Mouse (Mus musculus): ENCODE measurements around the gene Nagk. TPM values are rescaled to one million over a fixed set of nuclear protein-coding genes. Genes with fewer than 3 reads are reported as not detected.

The Nagk gene
- polyA plus RNA-seq, 1 experiment from 2014 or later, result 59.9 TPM

DNA sequence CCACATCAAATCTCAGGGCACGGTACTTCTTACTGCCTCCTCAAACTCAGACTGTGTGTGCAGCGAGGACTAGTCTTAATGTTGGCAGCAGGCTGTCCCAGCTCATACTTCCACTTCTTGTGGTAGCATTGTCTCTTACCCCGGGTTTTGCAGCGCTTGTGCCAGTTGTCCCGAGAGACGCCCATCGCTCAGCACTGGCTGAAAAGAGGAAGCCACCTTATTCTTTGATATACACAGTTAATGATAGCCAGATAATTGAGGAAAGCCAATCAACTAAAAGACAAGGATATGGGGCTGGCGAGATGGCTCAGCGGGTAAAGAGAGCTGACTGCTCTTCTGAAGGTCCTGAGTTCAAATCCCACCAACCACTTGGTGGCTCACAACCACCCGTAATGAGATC, 50.1 kb downstream of the Nagk start:
- Histone ChIP-seq H3K9ac (ENCODE audit: low read length) (no peak overlapping the region), H3K36me3 (ENCODE audit: control insufficient read depth, insufficient read depth, low read length) (no peaks in the 10 kb centered on the region), H3K27me3 (replicated peaks; ENCODE audit: control insufficient read depth, insufficient read depth, low read length) (no peaks in the 10 kb centered on the region), H3K4me1 (replicated peaks; ENCODE audit: control insufficient read depth, insufficient read depth, low read length) (no peaks in the 10 kb centered on the region), H3K27ac (ENCODE audit: low read depth) (no peak overlapping the region), H3K4me3 (ENCODE audit: low read depth, low read length) (no peak overlapping the region), H3K4me2 (ENCODE audit: low read length) (no peak overlapping the region), H3K9me3 (ENCODE audit: control insufficient read depth, low read length) (no peaks in the 10 kb centered on the region)
- 91% methylated on average over 10 of the region's 10 CpGs for WGBS
- ATAC-seq (replicated peaks; ENCODE audit: low FRiP score, low TSS enrichment, low read depth) (no peak), DNase-seq (ENCODE audit: low spot score) (no peak)

DNA sequence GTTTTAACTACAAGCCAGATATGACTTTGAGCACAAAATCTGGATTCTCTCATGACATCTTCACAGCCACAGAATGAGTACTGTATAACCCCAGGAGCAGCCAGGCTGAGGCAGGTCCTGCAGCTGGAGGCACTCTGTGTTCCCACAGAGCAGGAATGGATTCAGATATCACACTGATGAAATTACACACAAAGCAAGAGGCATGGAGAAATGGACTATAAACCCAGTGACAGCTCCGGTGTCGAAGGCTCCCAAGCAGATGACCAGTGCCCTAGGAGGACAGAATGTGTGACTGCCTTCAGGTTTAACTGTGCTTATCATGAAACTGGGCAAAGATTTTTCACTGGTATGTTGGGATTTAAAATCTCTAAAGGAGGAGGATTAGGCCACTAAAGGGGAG, 51.4 kb downstream of the Nagk start:
- Histone ChIP-seq H3K36me3 (ENCODE audit: control insufficient read depth, insufficient read depth, low read length) (no peaks in the 10 kb centered on the region), H3K27me3 (replicated peaks; ENCODE audit: control insufficient read depth, insufficient read depth, low read length) (no peaks in the 10 kb centered on the region), H3K9ac (ENCODE audit: low read length) (no peak overlapping the region), H3K27ac (ENCODE audit: low read depth) (no peak overlapping the region), H3K4me3 (ENCODE audit: low read depth, low read length) (no peak overlapping the region), H3K4me2 (ENCODE audit: low read length) (no peak overlapping the region), H3K9me3 (ENCODE audit: control insufficient read depth, low read length) (no peaks in the 10 kb centered on the region), H3K4me1 (replicated peaks; ENCODE audit: control insufficient read depth, insufficient read depth, low read length) (no peaks in the 10 kb centered on the region)
- WGBS, result 97% methylated on average over 2 of the region's 2 CpGs
- no peak for DNase-seq (ENCODE audit: low spot score)
- no peak for ATAC-seq (replicated peaks; ENCODE audit: low FRiP score, low TSS enrichment, low read depth)

DNA sequence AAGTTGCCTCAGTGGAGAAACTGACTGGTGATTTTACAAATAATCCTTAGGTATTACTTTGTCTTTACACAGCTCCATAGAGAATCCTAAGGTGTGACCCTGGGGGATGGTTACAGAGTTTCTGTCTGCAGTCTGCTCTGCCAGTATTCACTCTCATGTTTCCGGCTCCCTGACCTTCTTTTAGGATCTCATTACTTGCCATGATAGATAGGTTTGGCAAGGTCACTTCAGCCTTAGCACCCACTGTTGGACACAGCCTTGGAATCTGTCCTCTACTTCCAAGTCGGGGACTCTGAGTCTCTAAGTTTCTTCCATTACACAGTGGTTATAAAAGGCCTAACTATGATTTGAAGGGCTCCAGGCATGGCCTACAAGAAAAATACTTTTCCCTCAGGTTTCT, 54.7 kb downstream of the Nagk start:
- Histone ChIP-seq H3K27ac (ENCODE audit: low read depth) (no peak overlapping the region), H3K9ac (ENCODE audit: low read length) (no peak overlapping the region), H3K27me3 (replicated peaks; ENCODE audit: control insufficient read depth, insufficient read depth, low read length) (no peaks in the 10 kb centered on the region), H3K36me3 (ENCODE audit: control insufficient read depth, insufficient read depth, low read length) (no peaks in the 10 kb centered on the region), H3K4me3 (ENCODE audit: low read depth, low read length) (no peak overlapping the region), H3K4me2 (ENCODE audit: low read length) (no peak overlapping the region), H3K4me1 (replicated peaks; ENCODE audit: control insufficient read depth, insufficient read depth, low read length) (no peaks in the 10 kb centered on the region), H3K9me3 (ENCODE audit: control insufficient read depth, low read length) (no peaks in the 10 kb centered on the region)
- WGBS, result 84% methylated on average over 2 of the region's 2 CpGs
- no peak for ATAC-seq (replicated peaks; ENCODE audit: low FRiP score, low TSS enrichment, low read depth)
- DNase-seq (ENCODE audit: low spot score), result no peak

Other genes starting within 250 kb of the Nagk start
- 23.8 and 26.0 TPM in 2 replicates for gene Stambp, start 222.3 kb upstream of the Nagk start, polyA plus RNA-seq (2014; fragmentation: Nextera tagmentation; extraction: Ambion mirVana)
- gene Clec4f, start 138.8 kb upstream of the Nagk start, polyA plus RNA-seq (2014; fragmentation: Nextera tagmentation; extraction: Ambion mirVana), result not detected in 2 replicates
- not detected in 2 replicates for gene Cd207, start 117.1 kb upstream of the Nagk start, polyA plus RNA-seq (2014; fragmentation: Nextera tagmentation; extraction: Ambion mirVana)
- not detected in 2 replicates for gene Vax2, start 83.7 kb upstream of the Nagk start, polyA plus RNA-seq (2014; fragmentation: Nextera tagmentation; extraction: Ambion mirVana)
- not detected in 2 replicates for gene Atp6v1b1, start 52.0 kb upstream of the Nagk start, polyA plus RNA-seq (2014; fragmentation: Nextera tagmentation; extraction: Ambion mirVana)
- not detected in 2 replicates for gene Ankrd53, start 32.3 kb upstream of the Nagk start, polyA plus RNA-seq (2014; fragmentation: Nextera tagmentation; extraction: Ambion mirVana)
- 71.1 and 79.3 TPM in 2 replicates for gene Tex261, start 19.2 kb upstream of the Nagk start, polyA plus RNA-seq (2014; fragmentation: Nextera tagmentation; extraction: Ambion mirVana)
- gene Paip2b, start 36.8 kb downstream of the Nagk start, polyA plus RNA-seq (2014; fragmentation: Nextera tagmentation; extraction: Ambion mirVana), result 16.8 and 17.8 TPM in 2 replicates
- 65.0 and 66.8 TPM in 2 replicates for gene Zfp638, start 72.1 kb downstream of the Nagk start, polyA plus RNA-seq (2014; fragmentation: Nextera tagmentation; extraction: Ambion mirVana)
- 10.8 and 11.1 TPM in 2 replicates for gene Dysf, start 213.6 kb downstream of the Nagk start, polyA plus RNA-seq (2014; fragmentation: Nextera tagmentation; extraction: Ambion mirVana)